Mouse (Mus musculus) neural tube, embryonic 14.5 days (tissue): ENCODE results near the gene Sez6l. TPM values are rescaled to one million over a fixed set of nuclear protein-coding genes. Genes with fewer than 3 reads are reported as not detected.

Experiments used
- ATAC-seq: fragments of 200-750 bp; cut with Nextera tagmentation; 2 replicates; pipeline ENCODE4 v1.8.0; 2017; ENCODE audit warnings: low read depth, mild to moderate bottlenecking, moderate TSS enrichment, moderate library complexity
- H3K27ac ChIP-seq: fragments of 300-500 bp; sonication (generic); 2 replicates; pipeline ENCODE4 v1.5.1; 2014; ENCODE audit warnings: low read depth, mild to moderate bottlenecking, control low read depth, low read length, moderate library complexity, mixed read lengths
- H3K27me3 ChIP-seq: fragments of 300-500 bp; sonication (generic); 2 replicates; pipeline ENCODE4 v1.6.1; 2014; ENCODE audit warnings: low read length; ENCODE audit not compliant: control insufficient read depth, insufficient read depth
- H3K36me3 ChIP-seq: fragments of 300-500 bp; sonication (generic); 2 replicates; pipeline ENCODE4 v1.6.1; 2014; ENCODE audit warnings: low read length, mixed read lengths; ENCODE audit not compliant: control insufficient read depth, insufficient read depth
- H3K4me1 ChIP-seq: fragments of 300-500 bp; sonication (generic); 2 replicates; pipeline ENCODE4 v1.6.1; 2014; ENCODE audit warnings: low read length; ENCODE audit not compliant: control insufficient read depth, insufficient read depth
- H3K4me2 ChIP-seq: fragments of 300-500 bp; sonication (generic); 2 replicates; pipeline ENCODE4 v1.6.1; 2014; ENCODE audit warnings: mild to moderate bottlenecking, low read depth, low read length, control low read depth
- H3K4me3 ChIP-seq: fragments of 300-500 bp; sonication (generic); 2 replicates; pipeline ENCODE4 v1.5.1; 2014; ENCODE audit warnings: low read depth, low read length, control low read depth, mixed read lengths
- H3K9ac ChIP-seq: fragments of 300-500 bp; sonication (generic); replicated peaks from 2 replicates; pipeline ENCODE4 v1.6.1; 2014; ENCODE audit warnings: low read depth, mild to moderate bottlenecking, control low read depth, low read length, mixed read lengths
- H3K9me3 ChIP-seq: fragments of 300-500 bp; sonication (generic); 2 replicates; pipeline ENCODE4 v1.6.1; 2016; ENCODE audit warnings: low read length; ENCODE audit not compliant: control insufficient read depth
- WGBS: fragments of 180-500 bp; shearing (Covaris S2); extraction: QIAGEN DNeasy Blood & Tissue Kit; methylation state at CpG from one replicate; pipeline ENCODE4 v1.1.7; 2014; 5-methylcytosine and 5-hydroxymethylcytosine counted together
- polyA plus RNA-seq: library from polyadenylated mRNA; unstranded; fragments of >200 nt; fragmentation: Nextera tagmentation; extraction: Ambion mirVana; gene quantifications from 2 replicates; pipeline ENCODE4 v1.2.1, GENCODE M21; 2014

The Sez6l gene
- polyA plus RNA-seq, 1 experiment from 2014 or later: 30.4 TPM

DNA sequence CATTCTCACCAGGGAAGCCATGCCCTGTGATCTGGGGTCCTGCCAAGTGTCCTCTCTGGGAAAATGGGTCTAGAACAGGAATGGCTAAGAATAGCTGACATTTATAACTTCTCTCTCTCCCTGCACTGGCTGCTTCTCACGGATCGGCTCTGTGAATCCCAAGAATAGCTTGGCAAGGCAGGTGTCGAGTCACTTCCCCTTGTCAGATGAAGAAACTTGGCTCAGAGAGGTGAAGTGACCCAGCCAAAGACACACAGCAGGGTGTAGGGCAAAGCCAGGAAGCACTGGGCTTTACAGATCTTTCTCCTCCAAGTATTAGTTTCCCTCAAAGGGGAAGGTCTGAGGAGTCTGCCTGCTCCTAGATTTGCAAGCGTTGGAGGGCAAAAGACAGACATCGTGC lies 44.1 kb downstream of the Sez6l start:
- Histone ChIP-seq H3K4me1 (peaks cover 5% of the 10 kb centered on the region; the same call in 1 of the 2 replicates), H3K4me3 (no peak overlapping the region), H3K27me3 (no peaks in the 10 kb centered on the region), H3K9ac (no peak overlapping the region), H3K4me2 (no peak overlapping the region), H3K36me3 (no peaks in the 10 kb centered on the region), H3K27ac (no peak overlapping the region), H3K9me3 (no peaks in the 10 kb centered on the region)
- 87% methylated on average over 5 of the region's 5 CpGs for WGBS
- ATAC-seq: no peak

DNA sequence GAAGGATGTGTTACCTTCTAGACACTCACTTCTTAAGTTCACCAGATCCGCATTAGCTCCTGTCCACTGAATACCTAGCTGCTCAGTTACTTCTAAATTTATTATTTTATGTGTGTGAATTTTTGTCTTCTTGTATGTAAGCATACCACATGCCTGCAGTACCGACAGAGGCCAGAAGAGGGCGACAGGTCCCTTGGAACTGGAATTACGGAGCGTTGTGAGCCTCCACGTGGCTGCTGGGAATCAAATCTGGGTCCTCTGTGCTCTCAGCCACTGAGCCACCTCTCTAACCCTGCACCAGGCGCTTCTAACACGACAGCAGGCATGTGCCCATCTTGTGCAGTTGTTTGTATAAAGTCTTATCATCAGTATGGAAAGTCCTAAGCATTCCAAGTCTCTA lies 44.8 kb downstream of the Sez6l start:
- no peak for ATAC-seq
- WGBS: 65% methylated on average over 8 of the region's 8 CpGs
- no peak overlapping the region for H3K27ac ChIP-seq
- no peak overlapping the region for H3K9ac ChIP-seq
- no peaks in the 10 kb centered on the region for H3K36me3 ChIP-seq
- no peak overlapping the region for H3K4me2 ChIP-seq
- no peaks in the 10 kb centered on the region for H3K9me3 ChIP-seq
- no peak overlapping the region for H3K4me3 ChIP-seq
- no peaks in the 10 kb centered on the region for H3K27me3 ChIP-seq
- peaks cover 5% of the 10 kb centered on the region; the same call in 1 of the 2 replicates for H3K4me1 ChIP-seq

- Histone ChIP-seq H3K36me3 (no peaks in the 10 kb centered on the region), H3K4me1 (peaks cover 5% of the 10 kb centered on the region; the same call in 1 of the 2 replicates), H3K27me3 (no peaks in the 10 kb centered on the region), H3K9ac (no peak overlapping the region), H3K4me2 (no peak overlapping the region), H3K27ac (no peak overlapping the region), H3K9me3 (no peaks in the 10 kb centered on the region), H3K4me3 (no peak overlapping the region)
- ATAC-seq: no peak
- 76% methylated on average over 8 of the region's 8 CpGs for WGBS
These were observed 45.9 kb downstream of the Sez6l start for GRCm38 (mm10) chr5:112531111-112531510.

DNA sequence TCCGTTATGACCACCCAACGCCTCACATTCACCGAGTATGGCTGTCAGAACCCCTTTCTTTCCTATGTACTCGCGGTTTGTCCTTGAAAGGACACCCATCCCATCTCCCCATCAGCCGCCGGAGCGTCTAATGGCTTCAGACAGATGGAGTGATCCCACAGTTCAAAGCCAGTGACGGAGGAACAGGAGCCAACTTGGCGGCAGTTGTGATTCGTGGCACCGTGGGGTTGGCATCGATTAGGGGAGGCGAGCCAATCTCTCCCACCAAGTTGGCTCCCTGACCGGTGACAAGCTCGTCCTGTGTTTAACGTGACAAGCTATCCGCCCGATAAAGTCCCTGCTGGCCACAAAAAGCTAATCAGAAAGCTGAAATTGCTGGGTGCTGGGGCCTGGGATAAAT lies 50.0 kb downstream of the Sez6l start:
- WGBS: 58% methylated on average over 19 of the region's 19 CpGs
- ATAC-seq: no peak; the same call in 1 of the 2 replicates
- H3K4me3 ChIP-seq: no peak overlapping the region
- no peak overlapping the region for H3K4me2 ChIP-seq
- H3K9me3 ChIP-seq: no peaks in the 10 kb centered on the region
- H3K36me3 ChIP-seq: no peaks in the 10 kb centered on the region
- no peak overlapping the region for H3K27ac ChIP-seq
- peaks cover 8% of the 10 kb centered on the region for H3K4me1 ChIP-seq
- no peaks in the 10 kb centered on the region for H3K27me3 ChIP-seq
- H3K9ac ChIP-seq: no peak overlapping the region

DNA sequence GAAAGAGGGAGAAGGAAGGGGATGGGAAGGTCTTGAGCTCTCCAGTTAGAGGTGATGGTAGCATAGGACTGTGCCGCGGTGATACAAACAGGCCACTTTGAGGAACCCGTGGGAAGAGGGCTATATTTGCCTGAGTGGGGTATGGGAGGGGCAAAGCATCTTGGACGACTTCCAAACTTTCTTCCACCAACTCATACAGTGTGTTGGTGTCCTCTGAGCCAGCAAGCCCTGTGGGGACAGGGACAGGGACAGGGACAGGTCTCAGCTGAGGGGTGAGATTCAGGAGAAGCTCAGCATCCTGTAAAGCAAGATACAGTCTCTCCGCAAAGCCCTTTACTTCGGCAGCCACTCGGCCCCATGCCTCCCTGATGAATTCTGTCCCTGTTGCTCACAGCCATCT lies 50.5 kb downstream of the Sez6l start:
- ATAC-seq: no peak
- 84% methylated on average over 7 of the region's 7 CpGs for WGBS
- H3K36me3 ChIP-seq: no peaks in the 10 kb centered on the region

GRCm38 (mm10) chr5:112525980-112526379 lies 51.0 kb downstream of the Sez6l start:
- no peak for ATAC-seq
- Histone ChIP-seq H3K4me3 (no peak overlapping the region), H3K27ac (no peak overlapping the region), H3K4me1 (peaks cover 18% of the 10 kb centered on the region), H3K4me2 (no peak overlapping the region), H3K9ac (no peak overlapping the region), H3K9me3 (no peaks in the 10 kb centered on the region), H3K27me3 (no peaks in the 10 kb centered on the region), H3K36me3 (no peaks in the 10 kb centered on the region)
- 74% methylated on average over 3 of the region's 3 CpGs for WGBS

More for the DNA sequence above, 50.5 kb downstream of the Sez6l start:
- no peak overlapping the region for H3K4me3 ChIP-seq
- no peaks in the 10 kb centered on the region for H3K9me3 ChIP-seq
- peaks cover 13% of the 10 kb centered on the region for H3K4me1 ChIP-seq
- H3K27ac ChIP-seq: no peak overlapping the region
- H3K27me3 ChIP-seq: no peaks in the 10 kb centered on the region
- H3K4me2 ChIP-seq: no peak overlapping the region
- no peak overlapping the region for H3K9ac ChIP-seq

DNA sequence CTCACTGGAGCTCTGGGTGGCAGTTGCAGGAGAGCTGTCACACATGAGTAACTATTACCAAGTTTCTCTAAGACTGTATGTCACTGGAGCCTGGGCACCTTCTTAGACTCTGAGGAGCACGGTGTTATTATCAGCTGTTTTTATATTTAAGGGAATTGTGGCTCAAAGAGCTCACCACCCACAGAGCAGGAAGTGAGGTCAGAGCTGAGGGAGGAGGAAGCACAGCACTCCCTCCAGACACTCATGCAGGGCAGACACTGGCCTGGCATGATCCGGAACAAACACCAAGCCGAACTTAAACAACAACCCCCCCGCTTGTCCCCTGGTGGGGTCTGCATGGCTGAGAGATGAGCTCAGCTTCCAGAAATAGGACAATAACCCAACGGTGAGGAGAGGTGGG lies 51.7 kb downstream of the Sez6l start:
- no peak overlapping the region for H3K9ac ChIP-seq
- H3K9me3 ChIP-seq: no peaks in the 10 kb centered on the region
- no peaks in the 10 kb centered on the region for H3K36me3 ChIP-seq
- H3K27ac ChIP-seq: no peak overlapping the region
- no peaks in the 10 kb centered on the region for H3K27me3 ChIP-seq
- no peak overlapping the region for H3K4me2 ChIP-seq
- H3K4me3 ChIP-seq: no peak overlapping the region
- no peak for ATAC-seq
- 78% methylated on average over 5 of the region's 5 CpGs for WGBS
- H3K4me1 ChIP-seq: peaks cover 19% of the 10 kb centered on the region

- Histone ChIP-seq H3K4me1 (peaks cover 24% of the 10 kb centered on the region), H3K9ac (no peak overlapping the region), H3K27ac (no peak overlapping the region), H3K4me2 (no peak overlapping the region), H3K36me3 (no peaks in the 10 kb centered on the region), H3K9me3 (no peaks in the 10 kb centered on the region), H3K4me3 (no peak overlapping the region), H3K27me3 (no peaks in the 10 kb centered on the region)
- no peak for ATAC-seq
- 96% methylated on average over 2 of the region's 2 CpGs for WGBS
These were observed 53.2 kb downstream of the Sez6l start for GRCm38 (mm10) chr5:112523796-112524195.

DNA sequence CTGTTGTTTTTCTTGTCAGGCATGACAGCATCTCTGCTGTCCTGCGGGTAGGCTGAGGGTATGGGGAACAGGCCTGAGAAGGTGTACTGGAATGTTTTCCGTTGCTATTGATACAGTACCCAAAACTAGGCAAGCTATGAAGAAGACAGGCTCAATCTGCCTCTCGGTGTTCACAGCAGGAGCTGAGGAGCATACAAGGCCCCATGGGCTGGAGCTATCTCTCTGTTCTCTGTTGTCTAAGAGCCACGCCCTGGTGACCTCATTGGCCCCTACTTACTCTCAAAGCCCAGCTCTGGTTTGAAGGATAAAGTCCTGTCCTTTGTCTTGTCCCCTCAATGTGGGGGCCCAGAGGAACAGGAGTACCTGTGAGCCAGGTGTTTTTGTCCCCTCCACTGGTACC lies 53.7 kb downstream of the Sez6l start:
- no peaks in the 10 kb centered on the region for H3K36me3 ChIP-seq
- no peaks in the 10 kb centered on the region for H3K27me3 ChIP-seq
- no peak overlapping the region for H3K27ac ChIP-seq
- H3K9ac ChIP-seq: no peak overlapping the region
- no peak overlapping the region for H3K4me3 ChIP-seq
- ATAC-seq: no peak
- H3K9me3 ChIP-seq: no peaks in the 10 kb centered on the region
- peaks cover 22% of the 10 kb centered on the region for H3K4me1 ChIP-seq
- no peak overlapping the region for H3K4me2 ChIP-seq
- WGBS: 88% methylated on average over 4 of the region's 4 CpGs
